Mouse (Mus musculus) midbrain, embryonic 14.5 days (tissue): ENCODE measurements at regions not wholly inside any gene's neighbourhood (a gene's known extent, or its start where the extent isn't known, plus 50 kb on each side); places are given as distances from the start of the nearest gene placed in this dataset.

Experiments used
- ATAC-seq: fragments of 200-750 bp; cut with Nextera tagmentation; 2 replicates; pipeline ENCODE4 v1.8.0; 2017; ENCODE audit warnings: moderate number of reproducible peaks, moderate library complexity; ENCODE audit not compliant: low FRiP score, low TSS enrichment
- DNase-seq: peaks from one replicate; pipeline ENCODE4 v3.0.0-alpha.2; 2015
- H3K27ac ChIP-seq: fragments of 300-500 bp; sonication (generic); replicated peaks from 2 replicates; pipeline ENCODE4 v1.5.1; 2014; ENCODE audit warnings: mild to moderate bottlenecking, low read depth, low read length, moderate library complexity
- H3K27me3 ChIP-seq: fragments of 300-500 bp; sonication (generic); 2 replicates; pipeline ENCODE4 v1.6.1; 2014; ENCODE audit warnings: low read length, control low read depth, mixed read lengths; ENCODE audit not compliant: control insufficient read depth, insufficient read depth
- H3K36me3 ChIP-seq: fragments of 300-500 bp; sonication (generic); 2 replicates; pipeline ENCODE4 v1.6.1; 2014; ENCODE audit warnings: low read length, control low read depth; ENCODE audit not compliant: control insufficient read depth, insufficient read depth
- H3K4me1 ChIP-seq: fragments of 300-500 bp; sonication (generic); 2 replicates; pipeline ENCODE4 v1.6.1; 2014; ENCODE audit warnings: mild to moderate bottlenecking, antibody characterized with exemption, low read length, control low read depth; ENCODE audit not compliant: control insufficient read depth, insufficient read depth
- H3K4me2 ChIP-seq: fragments of 300-500 bp; sonication (generic); 2 replicates; pipeline ENCODE4 v1.6.1; 2014; ENCODE audit warnings: mild to moderate bottlenecking, low read length, moderate library complexity
- H3K4me3 ChIP-seq: fragments of 300-500 bp; sonication (generic); replicated peaks from 2 replicates; pipeline ENCODE4 v1.5.1; 2014; ENCODE audit warnings: low read depth, low read length
- H3K9ac ChIP-seq: fragments of 300-500 bp; sonication (generic); replicated peaks from 2 replicates; pipeline ENCODE4 v1.6.1; 2014; ENCODE audit warnings: mild to moderate bottlenecking, low read length, moderate library complexity
- H3K9me3 ChIP-seq: fragments of 300-500 bp; sonication (generic); 2 replicates; pipeline ENCODE4 v1.6.1; 2016; ENCODE audit warnings: low read length, control low read depth, mixed read lengths; ENCODE audit not compliant: control insufficient read depth
- WGBS: fragments of 180-500 bp; shearing (Covaris S2); extraction: QIAGEN DNeasy Blood & Tissue Kit; methylation state at CpG from one replicate; pipeline ENCODE4 v1.1.7; 2014; 5-methylcytosine and 5-hydroxymethylcytosine counted together

DNA sequence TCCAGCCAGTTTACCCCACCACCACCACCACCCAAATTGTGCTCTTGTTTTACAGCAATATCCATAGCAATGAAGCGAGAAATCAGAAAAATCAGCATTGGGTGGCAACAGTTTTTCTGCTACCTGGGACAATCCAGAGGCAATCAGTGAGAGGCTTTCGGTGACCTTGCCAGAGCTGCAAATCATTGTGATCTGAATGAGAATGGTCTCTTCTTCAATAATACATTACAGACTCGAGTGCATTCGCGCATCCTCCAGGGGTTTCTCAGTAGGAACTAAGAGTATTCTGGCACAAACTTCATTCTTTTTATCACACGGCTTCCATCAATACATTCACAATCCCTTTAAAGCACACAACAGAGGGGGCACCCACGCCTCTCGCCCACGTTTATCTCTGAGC lies 91.2 kb downstream of the Srek1 start:
- H3K36me3 ChIP-seq, result no peaks in the 10 kb centered on the region
- no peak overlapping the region for H3K4me3 ChIP-seq
- no peaks in the 10 kb centered on the region for H3K27me3 ChIP-seq
- H3K4me2 ChIP-seq, result no peak overlapping the region
- no peak overlapping the region for H3K27ac ChIP-seq
- H3K4me1 ChIP-seq, result no peaks in the 10 kb centered on the region
- H3K9me3 ChIP-seq, result no peaks in the 10 kb centered on the region
- DNase-seq (peak; percentile 49), ATAC-seq (no peak)
- 56% methylated on average over 9 of the region's 9 CpGs for WGBS
- no peak overlapping the region for H3K9ac ChIP-seq

DNA sequence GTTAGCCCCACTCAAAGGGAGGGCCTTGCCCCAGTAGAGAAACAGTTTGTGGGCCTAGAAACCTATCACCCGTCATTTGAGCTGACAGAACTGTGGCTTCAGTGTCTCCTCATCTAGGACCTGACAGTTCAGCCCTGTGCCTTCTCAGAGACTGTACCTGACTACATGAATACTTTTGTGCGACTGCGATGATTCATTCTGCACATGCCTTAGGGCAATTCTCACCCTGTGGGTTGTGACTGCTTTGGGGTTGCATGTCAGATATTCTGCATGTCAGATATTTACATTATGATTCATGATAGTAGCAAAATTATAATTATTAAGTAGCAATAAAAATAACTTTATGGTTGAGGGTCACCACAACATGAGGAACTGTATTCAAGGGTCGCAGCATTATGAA lies 93.7 kb downstream of the Srek1 start:
- H3K9ac ChIP-seq, result no peak overlapping the region
- no peak overlapping the region for H3K27ac ChIP-seq
- no peak overlapping the region for H3K4me3 ChIP-seq
- no peaks in the 10 kb centered on the region for H3K9me3 ChIP-seq
- H3K4me2 ChIP-seq, result no peak overlapping the region
- ATAC-seq (no peak), DNase-seq (no peak)
- H3K27me3 ChIP-seq, result no peaks in the 10 kb centered on the region
- no peaks in the 10 kb centered on the region for H3K4me1 ChIP-seq
- H3K36me3 ChIP-seq, result no peaks in the 10 kb centered on the region
- 92% methylated on average over 4 of the region's 4 CpGs for WGBS

DNA sequence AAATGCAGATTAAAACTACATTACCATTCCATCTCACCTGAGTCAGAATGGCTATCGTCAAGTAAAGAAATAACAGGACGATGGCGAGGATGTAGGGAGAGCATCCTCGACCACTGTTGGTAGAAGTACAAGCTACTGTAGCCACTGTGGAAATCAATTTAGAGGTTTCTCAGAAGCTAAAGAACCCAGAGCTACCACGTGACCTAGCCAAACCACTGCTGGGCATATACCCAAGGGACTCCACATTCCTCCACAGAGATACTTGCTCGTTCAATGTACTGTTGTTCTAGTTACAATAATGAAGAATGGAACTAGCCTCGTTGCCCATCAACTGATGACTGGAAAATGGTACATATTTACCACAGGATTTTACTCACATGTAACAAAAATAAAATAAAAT lies 94.4 kb downstream of the Srek1 start:
- H3K27me3 ChIP-seq, result no peaks in the 10 kb centered on the region
- no peak overlapping the region for H3K27ac ChIP-seq
- H3K9me3 ChIP-seq, result no peaks in the 10 kb centered on the region
- H3K9ac ChIP-seq, result no peak overlapping the region
- H3K36me3 ChIP-seq, result no peaks in the 10 kb centered on the region
- WGBS, result 89% methylated on average over 7 of the region's 7 CpGs
- ATAC-seq (no peak), DNase-seq (no peak)
- no peak overlapping the region for H3K4me3 ChIP-seq
- no peaks in the 10 kb centered on the region for H3K4me1 ChIP-seq
- H3K4me2 ChIP-seq, result no peak overlapping the region

DNA sequence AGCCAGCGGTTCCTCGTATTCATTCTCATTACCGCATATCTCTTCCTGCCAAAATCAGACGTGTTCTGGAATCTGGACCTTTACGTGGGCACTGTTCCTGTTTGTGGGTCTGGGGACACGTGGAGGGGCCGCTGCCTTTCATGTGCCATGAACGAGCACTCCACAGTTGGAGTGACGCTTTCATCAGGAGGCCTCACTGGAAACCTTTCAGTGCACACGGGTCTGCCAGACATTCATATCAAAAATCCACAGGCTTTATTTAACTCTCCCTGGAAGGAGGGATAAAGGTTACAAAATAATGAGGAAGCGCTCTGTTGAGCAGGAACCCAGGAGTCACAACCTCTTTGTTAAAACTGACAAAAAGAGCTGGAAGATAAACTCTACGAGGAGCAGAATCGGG lies 97.6 kb downstream of the Srek1 start:
- H3K9ac ChIP-seq, result no peak overlapping the region
- WGBS, result 40% methylated on average over 13 of the region's 13 CpGs
- no peaks in the 10 kb centered on the region for H3K4me1 ChIP-seq
- DNase-seq (peak; percentile 37), ATAC-seq (no peak)
- no peak overlapping the region for H3K4me3 ChIP-seq
- peak overlapping the region; percentile 57; the same call in 1 of the 2 replicates for H3K27ac ChIP-seq
- H3K4me2 ChIP-seq, result no peak overlapping the region
- no peaks in the 10 kb centered on the region for H3K27me3 ChIP-seq
- no peaks in the 10 kb centered on the region for H3K36me3 ChIP-seq
- no peaks in the 10 kb centered on the region for H3K9me3 ChIP-seq

DNA sequence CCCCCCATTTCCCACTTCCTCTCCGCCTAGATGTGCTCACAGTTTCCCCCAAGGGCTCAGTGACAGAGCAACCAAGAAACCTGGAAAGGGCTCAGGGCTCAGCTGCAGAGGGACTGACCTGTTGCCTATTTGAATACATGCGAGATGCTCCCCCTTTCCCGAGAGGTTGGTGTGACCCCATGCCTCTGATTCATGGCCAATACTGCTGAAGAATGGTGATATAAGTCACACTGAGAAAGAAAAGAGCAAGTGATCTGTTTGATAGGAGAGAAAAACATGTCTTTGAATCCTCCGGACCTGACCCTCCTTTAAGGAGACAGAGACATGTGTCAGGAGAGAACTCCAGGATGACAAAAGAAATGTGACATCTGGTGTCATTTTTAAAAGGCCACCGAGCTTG lies 98.2 kb downstream of the Srek1 start:
- no peaks in the 10 kb centered on the region for H3K36me3 ChIP-seq
- ATAC-seq, result no peak
- H3K27ac ChIP-seq, result peak overlapping the region; percentile 57; the same call in 1 of the 2 replicates
- H3K9me3 ChIP-seq, result no peaks in the 10 kb centered on the region
- no peak overlapping the region for H3K4me2 ChIP-seq
- no peak overlapping the region for H3K9ac ChIP-seq
- no peaks in the 10 kb centered on the region for H3K27me3 ChIP-seq
- no peak for DNase-seq
- H3K4me1 ChIP-seq, result no peaks in the 10 kb centered on the region
- WGBS, result 76% methylated on average over 5 of the region's 5 CpGs
- H3K4me3 ChIP-seq, result no peak overlapping the region

DNA sequence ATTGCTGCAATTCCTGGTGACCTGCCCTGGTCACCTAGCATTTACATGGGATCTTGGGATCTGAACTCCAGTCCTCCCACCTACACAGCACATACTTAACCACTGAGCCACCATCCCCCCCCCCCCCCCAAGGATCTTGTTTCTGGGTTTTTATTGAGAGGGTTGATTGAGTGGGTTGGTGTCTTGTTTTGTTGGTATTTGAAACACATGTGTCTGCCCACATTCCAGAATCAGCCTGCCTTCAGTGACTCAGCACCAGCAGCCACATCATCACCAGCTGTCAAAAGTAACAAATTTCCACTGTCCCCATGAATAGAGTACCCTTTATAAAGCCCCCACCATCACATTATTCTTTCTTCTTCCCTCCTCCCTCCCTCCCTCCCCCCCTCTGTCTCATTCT lies 103.8 kb downstream of the Srek1 start:
- ATAC-seq, result no peak
- no peak overlapping the region for H3K27ac ChIP-seq

DNA sequence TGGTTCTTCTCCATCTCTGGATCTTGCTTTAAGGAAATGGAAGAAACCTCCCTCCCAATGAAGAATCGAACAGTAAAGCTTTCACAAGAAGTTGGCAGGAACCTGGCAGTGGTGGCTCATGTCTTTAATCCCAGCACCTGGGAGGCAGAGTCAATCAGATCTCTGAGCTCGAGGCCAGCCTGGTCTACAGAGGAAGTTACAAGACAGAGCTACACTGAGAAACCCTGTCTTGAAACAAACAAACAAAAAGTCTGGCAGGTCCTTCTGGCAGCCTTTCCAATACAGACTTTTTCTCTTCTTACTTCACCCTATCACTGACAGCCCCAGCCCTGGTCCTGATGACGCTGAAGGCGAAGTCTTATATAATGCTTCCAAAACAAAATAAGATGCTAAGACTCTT lies 104.6 kb downstream of the Srek1 start:
- H3K27ac ChIP-seq, result no peak overlapping the region

More for the DNA sequence above, 103.8 kb downstream of the Srek1 start:
- H3K9ac ChIP-seq, result no peak overlapping the region
- H3K4me2 ChIP-seq, result no peak overlapping the region
- H3K4me1 ChIP-seq, result no peaks in the 10 kb centered on the region
- no peaks in the 10 kb centered on the region for H3K9me3 ChIP-seq
- DNase-seq, result no peak
- no peak overlapping the region for H3K4me3 ChIP-seq
- no peaks in the 10 kb centered on the region for H3K27me3 ChIP-seq
- no peaks in the 10 kb centered on the region for H3K36me3 ChIP-seq

DNA sequence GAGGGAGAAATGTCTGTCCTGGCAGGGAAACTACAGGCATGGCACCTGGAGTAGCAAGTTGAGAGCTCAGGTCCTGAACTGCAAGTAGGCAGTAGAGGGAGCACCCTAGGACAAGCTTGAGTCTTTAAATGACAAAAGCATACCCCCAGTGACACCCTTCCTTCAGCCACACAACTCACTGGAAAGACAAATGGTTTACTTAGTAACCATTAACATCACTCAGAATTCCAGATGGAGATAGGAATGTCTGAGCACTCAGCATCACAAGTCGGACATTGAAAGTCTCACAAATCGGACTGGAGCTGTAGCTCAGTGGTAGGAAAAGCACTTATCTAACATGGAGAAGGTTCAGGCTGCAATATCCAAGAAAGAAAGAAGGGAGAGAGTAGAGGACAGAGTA lies 106.7 kb downstream of the Srek1 start:
- Histone ChIP-seq H3K4me2 (no peak overlapping the region), H3K36me3 (no peaks in the 10 kb centered on the region), H3K9me3 (no peaks in the 10 kb centered on the region), H3K27ac (no peak overlapping the region), H3K4me3 (no peak overlapping the region), H3K9ac (no peak overlapping the region), H3K27me3 (no peaks in the 10 kb centered on the region), H3K4me1 (no peaks in the 10 kb centered on the region)
- 92% methylated on average over 2 of the region's 2 CpGs for WGBS
- DNase-seq, result no peak
- ATAC-seq, result no peak

More for the DNA sequence above, 104.6 kb downstream of the Srek1 start:
- DNase-seq (no peak), ATAC-seq (no peak)
- Histone ChIP-seq H3K4me2 (no peak overlapping the region), H3K9ac (no peak overlapping the region), H3K4me1 (no peaks in the 10 kb centered on the region), H3K9me3 (no peaks in the 10 kb centered on the region), H3K27me3 (no peaks in the 10 kb centered on the region), H3K36me3 (no peaks in the 10 kb centered on the region), H3K4me3 (no peak overlapping the region)
- WGBS, result 92% methylated on average over 4 of the region's 4 CpGs

DNA sequence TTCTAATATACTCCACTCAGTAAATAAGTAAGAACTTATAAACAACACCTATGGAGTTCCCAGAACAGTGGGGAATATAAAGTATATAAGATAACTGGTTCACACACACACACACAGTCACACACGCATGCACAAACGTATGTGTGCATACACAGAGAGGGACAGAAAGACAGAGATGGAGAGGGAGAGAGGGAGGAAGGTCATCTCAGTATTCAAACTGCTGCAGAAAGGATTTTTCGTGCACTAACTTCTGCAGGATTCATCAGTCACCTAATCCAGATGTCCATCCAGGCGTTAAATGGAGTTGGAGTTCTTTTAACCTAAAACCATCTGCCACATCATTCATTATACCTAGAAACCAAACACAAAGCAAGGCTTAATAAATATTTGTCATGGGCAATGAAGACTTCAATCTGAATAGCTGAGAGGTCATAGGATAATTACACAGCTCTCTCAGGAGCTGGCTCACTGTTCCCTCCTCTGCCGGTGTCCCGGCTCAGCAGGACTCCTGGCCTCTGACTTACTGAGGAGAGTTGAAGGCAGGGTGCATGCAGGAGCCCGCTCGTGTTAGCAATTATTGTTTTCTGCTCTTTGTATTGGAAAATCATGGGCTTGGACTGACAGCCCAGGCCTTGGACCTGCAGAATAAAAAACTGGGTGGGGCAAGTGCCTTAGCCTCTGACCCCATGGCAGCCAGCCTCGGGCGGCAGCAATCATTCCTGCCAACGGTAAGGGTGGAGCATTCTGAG lies 114.0 kb downstream of the Srek1 start:
- DNase-seq (peak; percentile 20), ATAC-seq (no peak)
- Histone ChIP-seq H3K27me3 (no peaks in the 10 kb centered on the region), H3K36me3 (no peaks in the 10 kb centered on the region), H3K9ac (no peak overlapping the region), H3K9me3 (no peaks in the 10 kb centered on the region), H3K4me1 (no peaks in the 10 kb centered on the region; the same call in 1 of the 2 replicates), H3K4me2 (no peak overlapping the region), H3K4me3 (no peak overlapping the region), H3K27ac (no peak overlapping the region)
- 12% methylated on average over 11 of the region's 11 CpGs for WGBS
